Mouse (Mus musculus): ENCODE data around the gene Add1.

Gene Add1

DNA sequence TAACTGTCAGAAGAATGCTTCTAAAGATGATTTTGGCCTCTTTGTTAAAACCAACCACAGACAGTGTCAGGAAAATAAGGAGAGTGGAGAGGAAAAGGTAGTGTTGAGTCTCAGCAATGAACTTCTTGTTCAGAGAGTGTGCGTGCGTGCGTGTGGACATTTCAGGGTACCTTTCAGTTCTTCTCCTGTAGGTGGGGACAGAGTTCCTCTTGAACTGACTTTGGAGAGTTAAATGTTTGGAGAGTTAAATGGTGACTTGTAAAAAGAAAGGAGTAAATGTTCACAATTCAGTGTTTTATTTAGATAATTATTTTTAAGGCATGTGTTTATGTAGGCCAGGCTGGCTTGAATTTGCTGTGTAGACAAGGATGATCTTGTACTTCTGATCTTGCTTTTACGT is 96.8 kb downstream of the Add1 start:
- no peak for DNase-seq (ENCODE audit: low spot score in 2 of 2)

Data from spleen, postnatal 36 days (tissue).